Mouse (Mus musculus): ENCODE measurements at regions not wholly inside any gene's neighbourhood (a gene's known extent, or its start where the extent isn't known, plus 50 kb on each side); places are given as distances from the start of the nearest gene placed in this dataset.

DNA sequence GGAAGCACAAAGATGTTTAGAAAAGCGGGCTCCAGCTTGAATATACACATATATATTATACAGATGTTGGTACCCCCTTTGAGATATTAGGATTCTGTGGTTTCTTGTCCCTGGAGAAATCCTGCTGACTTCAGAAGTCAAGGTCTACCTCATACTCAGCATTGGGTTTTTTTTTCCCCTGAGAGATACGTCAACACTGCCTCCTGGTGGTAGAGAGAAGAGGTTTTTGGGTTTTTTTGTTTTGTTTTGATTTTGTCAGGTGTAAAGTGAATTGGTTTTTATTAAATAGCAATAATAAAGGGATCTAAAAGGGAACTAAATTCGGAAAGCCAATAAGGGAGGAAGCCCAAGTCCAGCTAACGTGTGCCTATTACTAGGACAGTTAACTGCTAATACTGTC lies 732.5 kb downstream of the Slc22a22 start:
- H3K9ac ChIP-seq (ENCODE audit: insufficient read depth, low read depth) = no peak overlapping the region
- no peak overlapping the region for H3K27ac ChIP-seq (ENCODE audit: insufficient read depth, low read depth)
- no peak overlapping the region for H3K4me2 ChIP-seq (ENCODE audit: insufficient read depth, low read depth, poor library complexity, severe bottlenecking)
- dilution Hi-C loops (cut with MboI; ENCODE audit: extremely low pct_ligation_motif_present, extremely low pct_unique_long_range_greater_than_20kb, low sequenced_read_pairs) (no loop called here), in situ Hi-C loops (cut with MboI; ENCODE audit: low pct_ligation_motif_present, low pct_unique_long_range_greater_than_20kb, low sequenced_read_pairs) (loop anchor here (25.0 kb wide), 2 partner anchors 408 to 683 kb away; no protein-coding TSS in a partner anchor)
- H3K4me1 ChIP-seq (ENCODE audit: control insufficient read depth in 1 of 2, insufficient read depth in 2 of 2) = peaks cover 0 to 10% of the 10 kb centered on the region in 2 experiments; a peak in 2 of 4 replicates
- no peaks in the 10 kb centered on the region for H3K79me2 ChIP-seq (replicated peaks; ENCODE audit: control insufficient read depth, extremely low read depth, insufficient read depth, poor library complexity, severe bottlenecking)
- H3K27me3 ChIP-seq (replicated peaks) = no peaks in the 10 kb centered on the region
- no peak for TF ChIP-seq IRF4 (IDR thresholded peaks at IDR 0.05; ENCODE audit: low read depth, low read length)
- TF ChIP-seq CHD2 (IDR thresholded peaks at IDR 0.05; ENCODE audit: low read length) = no peak
- no peak for TF ChIP-seq MAX (IDR thresholded peaks at IDR 0.05; ENCODE audit: low read length)
- TF ChIP-seq TBP (conservative IDR thresholded peaks at IDR 0.05; ENCODE audit: low read depth, low read length) = no peak
- peak; percentile 25; the same call in 1 of the 2 replicates for TF ChIP-seq MAFK (IDR thresholded peaks at IDR 0.05; ENCODE audit: insufficient replicate concordance, low read length)
- TF ChIP-seq POLR2A (IDR thresholded peaks at IDR 0.05; ENCODE audit: low read depth, low read length) = no peak
- no peak for TF ChIP-seq ZKSCAN1 (IDR thresholded peaks at IDR 0.05; ENCODE audit: borderline replicate concordance, low read depth, low read length)
- no peak for TF ChIP-seq PAX5 (IDR thresholded peaks at IDR 0.05; ENCODE audit: low read length)
- TF ChIP-seq JUND (conservative IDR thresholded peaks at IDR 0.05; ENCODE audit: low read depth, low read length) = no peak
- TF ChIP-seq MXI1 (IDR thresholded peaks at IDR 0.05; ENCODE audit: low read depth, low read length) = no peak
- no peak for TF ChIP-seq USF2 (conservative IDR thresholded peaks at IDR 0.05; ENCODE audit: low read depth, low read length)
- TF ChIP-seq GABPA (IDR thresholded peaks at IDR 0.05; ENCODE audit: insufficient replicate concordance, low read depth, low read length) = no peak
- no peak for TF ChIP-seq UBTF (IDR thresholded peaks at IDR 0.05; ENCODE audit: low read depth, low read length)
- TF ChIP-seq CHD1 (IDR thresholded peaks at IDR 0.05; ENCODE audit: low read depth, low read length) = no peak
- no peak for TF ChIP-seq EP300 (IDR thresholded peaks at IDR 0.05; ENCODE audit: low read length)
- peak; percentile 71 for TF ChIP-seq RAD21 (IDR thresholded peaks at IDR 0.05; ENCODE audit: low read depth, low read length)
- TF ChIP-seq NRF1 (IDR thresholded peaks at IDR 0.05; ENCODE audit: low read depth, low read length) = no peak
- TF ChIP-seq ELF1 (IDR thresholded peaks at IDR 0.05; ENCODE audit: low read depth, low read length) = no peak
- no peak for TF ChIP-seq ZMIZ1 (IDR thresholded peaks at IDR 0.05; ENCODE audit: low read depth, low read length)
- TF ChIP-seq ZC3H11A (IDR thresholded peaks at IDR 0.05; ENCODE audit: low read depth, low read length) = peak; percentile 40
- no peak for TF ChIP-seq USF1 (IDR thresholded peaks at IDR 0.05; ENCODE audit: low read depth, low read length)
- peak; percentile 91 for TF ChIP-seq ZNF384 (IDR thresholded peaks at IDR 0.05; ENCODE audit: low read depth, low read length)
- TF ChIP-seq SMC3 (IDR thresholded peaks at IDR 0.05; ENCODE audit: low read depth, low read length) = peak; percentile 84
- TF ChIP-seq MYC (IDR thresholded peaks at IDR 0.05; ENCODE audit: low read depth, low read length) = no peak
- no peak for TF ChIP-seq JUN (IDR thresholded peaks at IDR 0.05; ENCODE audit: insufficient read depth, low read depth, low read length)
- TF ChIP-seq NELFE (IDR thresholded peaks at IDR 0.05; ENCODE audit: low read depth, low read length) = no peak
- TF ChIP-seq POLR2AphosphoS2 (IDR thresholded peaks at IDR 0.05; ENCODE audit: low read depth, low read length) = no peak
- TF ChIP-seq MAZ (IDR thresholded peaks at IDR 0.05; ENCODE audit: low read depth, low read length) = no peak
- TF ChIP-seq HCFC1 (IDR thresholded peaks at IDR 0.05; ENCODE audit: low read depth, low read length) = no peak
- TF ChIP-seq SIN3A (IDR thresholded peaks at IDR 0.05; ENCODE audit: low read length) = no peak
- no peak for TF ChIP-seq BHLHE40 (IDR thresholded peaks at IDR 0.05; ENCODE audit: low read depth, low read length)
- TF ChIP-seq ETS1 (conservative IDR thresholded peaks at IDR 0.05; ENCODE audit: low read depth, low read length) = no peak
- TF ChIP-seq TCF12 (IDR thresholded peaks at IDR 0.05; ENCODE audit: low read depth, low read length) = no peak
- TF ChIP-seq CTCF (conservative IDR thresholded peaks at IDR 0.05 in 1 of 2, IDR thresholded peaks at IDR 0.05 in 1 of 2; ENCODE audit: low read depth in 2 of 2, low read length in 2 of 2) = peak; percentile 50 to 75; a peak in 3 of 4 replicates
- no peaks in the 10 kb centered on the region for H3K9me3 ChIP-seq (replicated peaks; ENCODE audit: low read length)
- no peaks in the 10 kb centered on the region for H3K36me3 ChIP-seq (replicated peaks in 1 of 2; ENCODE audit: control insufficient read depth in 1 of 2, insufficient read depth in 1 of 2, low read length in 1 of 2)
- H3K4me3 ChIP-seq (replicated peaks in 1 of 3; ENCODE audit: low read depth in 2 of 3, low read length in 2 of 3, poor library complexity in 1 of 3) = no peak overlapping the region
- peak; percentile 61 for DNase-seq (ENCODE audit: extremely low read depth)
